Mouse (Mus musculus) layer of hippocampus, postnatal 10 days (tissue): ENCODE data around the gene Il1rl2. TPM values are rescaled to one million over a fixed set of nuclear protein-coding genes. Genes with fewer than 3 reads are reported as not detected.
"Not testable (repeated sequence)": the region's sequence is repeated elsewhere in the genome, so short reads cannot be mapped to it uniquely, and the experiment has no call there.

Experiments
- DNase-seq, 2 experiments: peaks; one replicate each; pipeline ENCODE4 v3.0.0; 2021; ENCODE audit warnings: low spot score in 2 of 2
- long read RNA-seq: library from polyadenylated mRNA; stranded (forward); transcript quantifications from one replicate; pipeline ENCODE4 v2.0.0, GENCODE M21; 2023
- total RNA-seq, 2 experiments: library from RNA; stranded (reverse); gene quantifications; 2 replicates each; pipeline ENCODE4 v1.2.3; 2021

Gene Il1rl2
- 1 to 10 TPM; 1.4 to 1.9 TPM for total RNA-seq
- long read RNA-seq: 0 reads

GRCm38 (mm10) chr1:40324457-40324856 lies at the start of gene Il1rl2:
Gene Il1rl2, plus strand, starts transcription at chr1:40324610.
- no peak for DNase-seq

GRCm38 (mm10) chr1:40275285-40276013 lies 49.0 kb upstream of the Il1rl2 start:
- DNase-seq: no peak

- DNase-seq: no peak
These were observed 46.5 kb upstream of the Il1rl2 start for GRCm38 (mm10) chr1:40277944-40278343.

GRCm38 (mm10) chr1:40278720-40279119 lies 45.7 kb upstream of the Il1rl2 start:
- no peak for DNase-seq

GRCm38 (mm10) chr1:40279182-40279743 lies 45.1 kb upstream of the Il1rl2 start:
- DNase-seq: no peak

- DNase-seq: no peak
These were observed 42.5 kb upstream of the Il1rl2 start for GRCm38 (mm10) chr1:40281950-40282349.

- no peak for DNase-seq
These were observed 42.0 kb upstream of the Il1rl2 start for GRCm38 (mm10) chr1:40282394-40282793.

- no peak for DNase-seq
These were observed 40.4 kb upstream of the Il1rl2 start for GRCm38 (mm10) chr1:40283995-40284394.

GRCm38 (mm10) chr1:40290489-40291255 lies 33.7 kb upstream of the Il1rl2 start:
- no peak for DNase-seq

- DNase-seq: no peak
These were observed 32.2 kb upstream of the Il1rl2 start for GRCm38 (mm10) chr1:40292231-40292630.

GRCm38 (mm10) chr1:40293891-40294290 lies 30.5 kb upstream of the Il1rl2 start:
- no peak for DNase-seq

GRCm38 (mm10) chr1:40294824-40295223 lies 29.6 kb upstream of the Il1rl2 start:
- no peak for DNase-seq

GRCm38 (mm10) chr1:40298053-40298452 lies 26.4 kb upstream of the Il1rl2 start:
- DNase-seq: no peak

- no peak for DNase-seq
These were observed 21.1 kb upstream of the Il1rl2 start for GRCm38 (mm10) chr1:40303179-40303866.

GRCm38 (mm10) chr1:40304321-40304720 lies 20.1 kb upstream of the Il1rl2 start:
- DNase-seq: not testable (repeated sequence)

GRCm38 (mm10) chr1:40306111-40306510 lies 18.3 kb upstream of the Il1rl2 start:
- no peak for DNase-seq

GRCm38 (mm10) chr1:40311123-40311522 lies 13.3 kb upstream of the Il1rl2 start:
- no peak for DNase-seq

GRCm38 (mm10) chr1:40311625-40312024 lies 12.8 kb upstream of the Il1rl2 start:
- DNase-seq: no peak

- DNase-seq: no peak
These were observed 10.4 kb upstream of the Il1rl2 start for GRCm38 (mm10) chr1:40314016-40314415.

GRCm38 (mm10) chr1:40317657-40318056 lies 6.8 kb upstream of the Il1rl2 start:
- no peak for DNase-seq

- no peak for DNase-seq
These were observed 2.6 kb upstream of the Il1rl2 start for GRCm38 (mm10) chr1:40321824-40322223.

- DNase-seq: no peak
These were observed 1.9 kb upstream of the Il1rl2 start for GRCm38 (mm10) chr1:40322543-40322942.
